Mouse (Mus musculus): ENCODE data around the gene Ccnd3. TPM values are rescaled to one million over a fixed set of nuclear protein-coding genes. Genes with fewer than 3 reads are reported as not detected.
A peak's percentile ranks its signal among the peaks of the same experiment; 100 is the strongest.

Gene Ccnd3
- total RNA-seq, 2 experiments from 2014 or later, result 155 to 315 TPM

DNA sequence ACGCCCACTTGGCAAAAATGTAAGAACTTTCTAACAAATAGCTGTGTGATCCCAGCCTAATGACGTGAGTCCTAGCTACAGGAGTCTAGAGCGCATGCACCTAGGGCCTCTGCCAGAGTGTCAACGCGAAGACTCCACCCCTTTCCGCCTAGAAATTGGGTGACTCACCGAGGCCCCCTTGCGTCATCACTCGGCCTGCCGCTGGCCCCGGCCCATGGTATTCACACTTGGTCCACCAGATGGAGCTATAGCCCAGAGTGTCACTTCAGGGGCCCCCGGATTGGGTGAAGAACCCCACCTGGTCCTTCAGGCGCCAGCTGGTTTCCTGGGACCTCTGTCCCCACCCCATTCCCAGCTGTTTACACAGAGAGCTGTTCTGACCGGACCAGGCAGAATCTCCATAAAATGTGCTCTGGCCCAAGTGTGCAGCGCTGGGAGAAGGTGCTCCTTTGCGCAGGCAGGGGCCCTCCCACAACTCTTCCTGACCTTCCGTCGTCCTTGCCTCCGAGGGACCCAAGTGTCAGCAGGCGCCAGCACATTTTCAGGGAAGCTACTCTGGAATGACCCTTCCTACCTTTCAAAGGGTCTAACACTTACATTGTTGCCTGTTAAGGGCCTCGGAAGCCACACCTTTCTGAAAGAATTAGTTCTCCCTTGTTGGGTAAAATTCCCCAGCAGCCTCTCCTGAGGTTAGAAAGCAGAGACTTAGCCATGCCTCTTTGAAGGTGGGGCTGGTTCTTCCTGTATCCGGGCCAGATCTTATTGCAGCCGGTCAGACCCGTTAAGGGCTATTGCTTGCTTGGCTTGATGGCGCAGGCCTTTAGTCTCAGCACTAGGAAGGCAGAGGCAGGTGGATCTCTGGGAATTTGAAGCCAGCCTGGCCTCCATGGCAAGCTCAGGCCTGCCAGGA lies 6.5 kb downstream of the Ccnd3 start:
- peak; percentile 87 for ATAC-seq (ENCODE audit: poor library complexity, severe bottlenecking)

DNA sequence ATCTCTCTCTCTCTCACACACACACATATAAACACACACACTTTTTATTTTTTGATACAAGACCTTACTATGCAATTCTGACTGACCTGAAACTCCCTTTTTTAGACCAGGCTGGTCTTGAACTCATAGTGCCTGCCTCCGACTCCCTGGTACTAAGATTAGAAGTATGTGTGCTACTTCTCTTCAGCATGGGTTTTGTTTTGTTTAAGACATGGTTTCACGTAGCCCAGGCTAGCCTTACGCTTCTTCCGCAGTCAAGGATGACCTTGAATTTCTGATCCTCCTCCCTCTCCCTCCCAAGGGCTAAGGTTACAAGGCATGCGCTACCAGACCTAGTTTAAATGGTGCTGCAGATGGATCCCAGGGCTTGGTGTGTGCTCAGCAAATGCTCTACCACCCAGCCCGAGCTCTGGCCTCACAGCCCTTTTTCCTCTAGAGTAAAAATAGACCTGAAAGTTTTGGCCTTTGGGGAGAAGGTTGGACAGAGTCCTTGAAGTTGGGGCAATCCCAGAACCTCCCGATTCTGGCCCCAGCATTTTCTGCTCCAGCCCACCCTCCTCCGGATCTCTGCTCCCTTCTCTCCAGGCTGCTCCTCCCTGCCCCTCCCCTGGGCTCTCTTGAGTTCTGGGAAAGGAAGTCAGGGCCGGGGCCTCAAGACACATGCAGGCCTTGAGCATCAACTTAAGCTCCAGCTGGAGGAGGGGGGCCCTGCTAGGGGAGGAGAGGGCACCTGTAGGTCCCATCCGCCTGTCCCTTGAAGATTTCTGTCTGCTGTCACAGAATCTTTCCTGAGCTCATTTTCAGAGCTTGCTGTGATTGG lies 8.3 kb downstream of the Ccnd3 start:
- no peak for ATAC-seq (ENCODE audit: poor library complexity, severe bottlenecking)

DNA sequence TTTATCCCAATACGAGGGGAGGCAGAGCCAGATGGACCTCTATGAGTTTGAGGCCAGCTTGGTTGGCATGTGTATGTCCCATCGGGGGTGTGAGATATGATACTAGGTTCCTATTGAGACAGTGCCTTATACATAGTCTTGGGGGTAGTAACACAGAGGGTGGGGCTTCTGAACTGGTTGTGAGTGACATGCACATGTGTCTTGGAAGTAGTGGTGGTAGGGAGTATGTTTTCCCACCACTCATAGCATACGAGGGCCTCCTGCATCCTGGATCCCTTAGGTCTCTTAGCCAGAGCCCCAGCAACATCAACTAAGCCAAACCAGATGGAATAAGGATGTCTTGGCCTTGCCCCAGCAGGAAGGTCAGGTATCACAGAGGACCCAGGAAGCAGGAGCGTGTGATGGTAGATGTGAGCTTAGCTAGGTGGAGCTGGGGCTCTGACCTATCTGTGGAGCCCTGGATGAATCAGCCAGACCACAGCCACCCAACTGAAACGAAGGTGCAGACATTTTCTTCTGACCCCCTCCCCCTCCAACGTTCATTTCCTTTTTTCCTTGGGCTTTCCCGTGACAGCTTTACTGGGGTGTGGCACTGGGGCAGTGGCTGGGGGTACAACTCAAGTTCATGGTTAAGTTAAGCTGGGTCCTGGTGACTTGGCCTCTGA lies 10.5 kb downstream of the Ccnd3 start:
- no peak for ATAC-seq (ENCODE audit: poor library complexity, severe bottlenecking)

DNA sequence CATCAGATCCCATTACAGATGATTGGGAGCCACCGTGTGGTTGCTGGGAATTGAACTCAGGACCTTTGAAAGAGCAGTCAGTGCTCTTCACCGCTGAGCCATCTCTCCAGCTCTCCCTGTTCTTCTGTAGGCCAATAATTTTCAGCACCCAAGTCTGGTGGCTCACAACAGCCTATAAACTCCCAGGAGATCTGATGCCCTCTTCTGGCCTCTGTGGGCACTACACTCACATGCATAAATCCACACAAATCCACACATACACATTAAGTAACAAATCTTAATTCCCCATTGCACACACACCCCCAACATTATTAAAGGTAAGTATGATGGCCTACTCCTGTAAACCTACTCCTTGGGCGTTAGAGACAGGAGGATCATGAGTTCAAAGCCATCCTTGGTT lies 11.4 kb downstream of the Ccnd3 start:
- ATAC-seq (ENCODE audit: poor library complexity, severe bottlenecking), result no peak

DNA sequence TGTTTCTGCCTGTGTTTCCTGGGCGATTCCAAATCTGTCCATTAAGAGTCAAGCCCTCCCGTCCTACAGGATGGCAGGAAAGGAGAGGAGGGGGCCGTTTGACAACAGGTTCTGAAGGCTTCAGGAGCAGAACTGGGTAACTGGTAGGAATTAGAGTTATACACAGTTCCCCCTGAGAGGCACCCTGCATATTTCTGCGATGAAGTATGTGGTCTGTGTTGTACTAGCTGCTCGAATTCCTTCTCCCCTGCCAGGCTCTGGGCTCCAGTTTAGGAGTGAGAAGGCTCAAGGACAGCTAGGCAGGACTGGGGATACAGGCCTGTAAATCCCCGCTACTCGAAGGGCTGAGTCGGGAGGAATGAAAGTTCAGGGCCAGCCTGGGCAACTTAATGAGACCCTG lies 13.4 kb downstream of the Ccnd3 start:
- no peak for ATAC-seq (ENCODE audit: poor library complexity, severe bottlenecking)

DNA sequence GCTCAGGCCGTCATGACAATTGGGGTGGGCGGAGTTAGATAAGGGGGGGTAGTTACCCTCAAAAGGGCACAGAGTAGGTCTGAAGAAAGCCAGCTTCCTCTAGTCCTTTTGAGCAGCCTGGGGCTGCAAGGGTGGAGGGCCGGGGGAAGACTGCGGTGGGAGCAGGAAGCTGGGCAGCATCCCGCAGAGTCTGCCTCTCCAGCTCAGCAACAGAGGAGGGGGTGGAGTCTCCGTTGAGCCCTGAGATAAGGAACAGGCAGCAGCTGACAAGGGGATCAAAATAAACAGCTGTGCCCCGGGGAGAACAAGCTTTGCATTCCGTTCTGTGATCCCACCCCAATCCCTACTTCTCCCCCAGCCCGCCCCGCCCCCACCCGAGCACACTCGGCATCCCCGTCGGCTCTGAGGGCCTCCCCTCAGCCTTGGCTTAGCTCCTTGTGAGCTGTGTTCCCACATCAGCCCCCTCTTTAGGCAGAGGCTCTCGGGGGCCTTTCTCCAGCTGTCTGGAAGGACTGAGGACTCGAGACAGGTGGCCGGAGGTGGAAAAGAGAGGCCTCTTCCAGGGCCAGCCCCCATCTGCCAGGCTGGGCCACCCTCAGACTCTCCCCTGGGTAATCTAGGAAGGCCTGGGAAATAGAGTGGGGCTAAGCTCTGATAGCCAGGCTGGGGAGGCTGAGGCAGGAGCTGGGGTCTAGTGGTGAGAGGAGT lies 16.9 kb downstream of the Ccnd3 start:
- peak; percentile 89 for ATAC-seq (ENCODE audit: poor library complexity, severe bottlenecking)

DNA sequence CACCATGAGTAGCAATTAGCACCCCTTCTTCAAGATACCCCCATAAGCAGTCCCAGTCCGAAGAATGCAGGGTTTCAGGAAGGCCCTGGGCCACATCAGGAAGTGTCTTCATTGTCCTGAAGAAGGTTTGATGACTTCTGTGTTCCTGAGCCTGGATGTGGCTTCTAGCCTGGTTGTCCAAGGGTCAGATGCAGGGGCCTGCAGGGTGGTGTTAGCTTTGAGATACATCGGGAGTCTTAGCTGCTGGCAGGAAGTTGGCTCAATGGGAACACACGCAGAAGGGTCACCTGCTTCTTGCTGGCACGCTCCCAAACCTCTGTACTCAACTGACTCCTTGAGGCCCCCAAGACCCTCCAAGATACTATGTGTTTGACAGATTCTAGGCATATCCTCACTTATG lies 17.7 kb downstream of the Ccnd3 start:
- no peak for ATAC-seq (ENCODE audit: poor library complexity, severe bottlenecking)

DNA sequence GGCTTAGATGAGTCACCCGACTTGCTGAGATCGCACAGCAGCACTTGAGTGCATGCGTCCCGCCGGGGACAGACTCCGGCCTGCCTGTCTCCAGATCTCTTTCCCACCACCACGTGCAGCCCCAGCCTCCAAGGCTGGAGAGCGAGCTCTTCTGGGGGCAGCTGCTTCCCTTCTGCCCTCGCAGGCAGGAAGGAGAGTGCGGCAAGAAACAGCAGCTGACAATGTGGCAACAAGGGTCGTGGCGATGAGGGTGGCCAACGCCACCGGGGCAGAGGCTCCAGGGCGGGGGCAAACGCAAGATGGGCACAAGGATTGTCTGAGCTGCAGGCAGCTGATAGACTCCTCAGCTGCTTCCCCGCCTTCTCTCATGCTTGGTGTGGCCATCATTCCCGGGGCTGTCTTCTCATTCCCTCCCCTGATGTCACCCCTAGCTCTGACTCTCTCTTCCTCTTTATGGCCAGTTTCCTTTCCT lies 18.4 kb downstream of the Ccnd3 start:
- ATAC-seq (ENCODE audit: poor library complexity, severe bottlenecking), result peak; percentile 63

DNA sequence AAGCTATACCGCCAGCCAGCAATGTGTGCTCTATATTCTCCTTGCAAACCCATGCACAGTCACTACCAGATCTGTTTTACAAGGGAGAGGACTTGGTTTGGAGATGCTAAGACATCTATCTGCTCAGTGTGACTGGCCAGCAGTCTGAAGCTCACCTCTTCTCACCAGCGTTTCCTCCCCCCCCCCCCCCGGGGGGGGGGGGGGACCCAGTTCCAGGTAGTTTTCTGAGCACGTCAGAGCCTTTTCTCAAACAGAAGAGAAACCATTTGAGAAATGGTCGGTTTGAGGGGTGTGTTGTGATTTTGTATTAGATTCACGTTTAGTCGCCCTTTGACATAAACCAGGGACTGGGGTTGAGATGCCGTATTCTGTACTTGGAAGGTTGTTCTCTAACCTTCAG lies 19.2 kb downstream of the Ccnd3 start:
- no peak for ATAC-seq (ENCODE audit: poor library complexity, severe bottlenecking)

DNA sequence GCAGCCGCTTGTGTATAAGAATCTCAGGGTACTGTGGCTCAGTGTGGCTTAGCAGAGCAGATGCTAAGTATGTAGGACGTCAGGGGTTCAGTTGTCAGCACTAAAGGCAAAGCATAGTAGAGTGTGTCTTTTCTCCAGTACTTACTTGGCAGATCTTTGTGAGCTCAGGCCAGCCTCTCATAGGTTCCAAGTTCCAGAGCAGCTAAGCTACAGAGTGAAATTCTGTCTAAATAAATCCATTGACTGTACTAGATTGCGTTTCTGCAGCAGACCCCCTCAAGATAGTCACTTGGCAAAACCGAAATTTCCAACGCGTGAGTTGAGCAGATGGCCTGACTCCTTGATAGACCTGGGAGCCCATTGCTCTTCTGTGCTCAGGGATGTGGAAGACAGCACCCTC lies 20.1 kb downstream of the Ccnd3 start:
- no peak for ATAC-seq (ENCODE audit: poor library complexity, severe bottlenecking)

DNA sequence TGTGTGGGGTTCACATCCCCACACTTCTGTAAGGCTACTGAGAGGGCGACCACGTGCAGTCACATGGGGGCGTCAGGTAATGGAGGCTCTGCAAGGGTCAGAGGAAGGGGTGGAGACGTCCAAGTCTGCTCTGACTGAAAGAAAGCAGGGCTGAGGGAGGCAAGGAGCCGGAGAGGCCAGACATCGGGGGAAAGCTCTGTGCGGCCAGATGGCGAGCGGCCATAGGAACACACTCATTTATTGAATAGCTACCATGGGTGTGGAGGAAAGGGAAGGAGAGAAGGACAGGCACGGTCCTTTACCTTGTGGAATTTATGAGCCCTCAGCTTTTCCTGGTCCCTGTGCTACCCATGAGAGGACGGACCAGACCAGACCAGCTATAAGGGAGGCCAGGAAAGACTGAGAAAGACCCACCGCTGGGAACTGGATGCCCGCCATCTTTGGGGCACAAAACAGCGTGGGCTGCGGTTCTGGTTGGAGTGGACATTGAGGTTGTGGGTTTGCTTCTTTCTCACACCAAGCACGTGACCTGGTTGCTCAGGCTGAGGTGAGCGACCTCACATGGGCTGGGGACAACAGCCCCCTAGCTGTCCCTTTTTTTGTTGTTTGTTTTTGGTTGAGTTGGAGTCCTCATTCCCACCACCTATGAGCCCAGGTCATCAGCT lies 22.1 kb downstream of the Ccnd3 start:
- ATAC-seq (ENCODE audit: poor library complexity, severe bottlenecking), result no peak

DNA sequence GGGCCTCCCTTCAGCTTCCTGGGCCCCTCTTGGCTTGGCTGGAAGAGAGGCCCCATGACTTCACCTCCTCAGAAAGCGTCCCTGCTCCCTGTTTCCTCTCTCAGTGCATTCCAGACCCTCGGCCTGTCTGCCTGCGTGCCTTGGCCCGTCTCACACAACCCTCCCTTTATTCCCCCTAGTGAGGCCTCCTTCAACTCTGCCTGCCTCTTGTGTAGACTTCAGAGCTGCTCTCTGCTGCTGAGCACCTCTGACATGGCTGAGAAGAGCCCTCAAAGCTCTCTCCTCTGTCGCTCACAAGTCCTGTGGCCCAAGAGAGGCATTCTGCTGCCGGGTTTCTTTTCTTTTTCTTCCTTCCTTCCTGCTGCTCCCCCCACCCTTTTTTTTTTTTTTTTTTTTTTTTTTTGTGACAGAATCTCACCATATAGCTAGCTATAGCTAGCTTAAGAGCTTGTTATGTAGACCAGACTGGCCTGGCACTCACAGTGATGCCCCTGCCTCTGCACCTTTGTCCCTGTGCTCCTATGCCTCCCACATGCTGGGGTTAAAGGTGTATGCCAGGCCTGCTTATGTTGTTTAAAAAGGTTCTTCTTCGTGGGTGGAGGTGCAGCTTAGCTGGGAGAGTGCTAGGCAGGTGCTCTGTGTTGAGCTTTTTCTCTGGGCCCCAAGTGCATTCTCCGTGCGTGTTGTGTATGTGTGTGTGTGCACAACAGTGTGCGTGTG lies 22.9 kb downstream of the Ccnd3 start:
- no peak for ATAC-seq (ENCODE audit: poor library complexity, severe bottlenecking)

DNA sequence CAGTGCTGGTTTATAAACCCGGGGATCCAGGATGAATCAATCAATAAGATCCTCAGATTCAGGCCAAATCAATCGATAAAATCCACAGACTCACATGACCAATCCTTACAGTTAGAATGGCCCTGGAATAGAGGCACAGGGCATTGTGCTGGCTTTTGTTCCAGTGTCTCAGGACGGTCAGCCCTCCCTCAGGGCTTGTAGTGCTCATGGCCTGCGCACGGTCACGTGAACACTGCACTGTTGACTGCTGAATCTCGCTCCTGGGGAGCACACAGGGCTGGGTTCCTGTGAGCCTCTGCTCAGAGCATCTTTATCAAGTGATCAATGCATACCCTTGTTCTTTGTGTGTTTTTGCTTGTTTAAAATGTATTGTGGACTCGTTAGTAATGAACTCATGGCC lies 24.1 kb downstream of the Ccnd3 start:
- ATAC-seq (ENCODE audit: poor library complexity, severe bottlenecking), result no peak

DNA sequence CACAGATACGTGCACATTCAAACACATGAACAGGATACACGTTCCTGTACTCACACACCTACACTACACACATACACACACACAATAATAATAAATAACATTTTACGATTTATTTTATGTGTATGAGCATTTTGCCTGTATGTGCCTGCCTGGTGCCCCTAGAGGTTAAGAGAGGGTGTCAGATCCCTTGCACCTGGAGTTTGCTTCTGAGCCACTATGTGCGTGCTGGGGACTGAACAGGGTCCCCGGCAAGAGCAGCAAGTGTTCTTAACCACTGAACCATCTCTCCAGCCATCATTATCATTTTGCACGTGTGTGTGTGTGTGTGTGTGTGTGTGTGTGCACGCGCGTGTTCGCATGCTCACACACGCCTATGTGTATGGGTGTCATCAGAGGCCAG lies 24.7 kb downstream of the Ccnd3 start:
- no peak for ATAC-seq (ENCODE audit: poor library complexity, severe bottlenecking)

DNA sequence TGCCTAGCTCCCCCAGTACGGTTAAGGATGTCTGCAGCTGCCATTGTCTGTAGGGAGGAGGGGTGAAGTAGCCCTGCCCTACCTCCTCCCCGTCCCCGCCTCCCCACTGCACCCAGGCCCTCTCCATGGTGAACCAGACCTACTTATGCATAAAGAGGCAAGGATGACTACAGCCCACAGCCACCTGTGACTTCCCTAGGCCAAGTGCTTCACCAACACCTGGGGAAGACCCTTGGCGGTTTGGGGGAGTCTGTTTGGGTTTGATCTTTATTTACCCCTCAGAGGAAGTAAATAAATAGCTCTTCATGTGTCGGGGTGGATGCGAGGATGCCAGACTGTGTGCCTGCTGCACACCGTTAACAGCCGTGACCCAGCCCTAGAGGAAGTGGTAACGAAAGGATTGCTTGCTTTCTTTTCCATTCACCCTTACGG lies 26.6 kb downstream of the Ccnd3 start:
- ATAC-seq (ENCODE audit: poor library complexity, severe bottlenecking), result peak; percentile 53

DNA sequence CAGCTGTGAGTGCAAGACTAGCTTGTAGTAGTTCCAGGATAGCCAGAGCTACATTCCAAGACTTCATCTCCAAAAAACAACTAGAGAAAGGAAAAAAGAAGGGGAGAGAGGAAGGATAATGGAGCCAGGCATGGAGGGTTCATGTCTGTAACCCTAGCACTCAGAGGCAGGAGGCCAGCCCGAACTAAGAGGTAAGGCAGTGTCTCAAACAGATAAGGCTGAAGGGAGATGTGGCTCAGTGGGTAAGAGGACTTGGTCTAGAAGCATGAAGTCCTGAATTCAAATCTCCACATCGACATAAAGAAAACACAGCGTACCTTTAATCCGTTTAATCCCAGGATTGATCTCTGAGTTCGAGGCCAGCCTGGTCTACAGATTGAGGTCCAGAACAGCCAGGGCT lies 27.5 kb downstream of the Ccnd3 start:
- no peak for ATAC-seq (ENCODE audit: poor library complexity, severe bottlenecking)

DNA sequence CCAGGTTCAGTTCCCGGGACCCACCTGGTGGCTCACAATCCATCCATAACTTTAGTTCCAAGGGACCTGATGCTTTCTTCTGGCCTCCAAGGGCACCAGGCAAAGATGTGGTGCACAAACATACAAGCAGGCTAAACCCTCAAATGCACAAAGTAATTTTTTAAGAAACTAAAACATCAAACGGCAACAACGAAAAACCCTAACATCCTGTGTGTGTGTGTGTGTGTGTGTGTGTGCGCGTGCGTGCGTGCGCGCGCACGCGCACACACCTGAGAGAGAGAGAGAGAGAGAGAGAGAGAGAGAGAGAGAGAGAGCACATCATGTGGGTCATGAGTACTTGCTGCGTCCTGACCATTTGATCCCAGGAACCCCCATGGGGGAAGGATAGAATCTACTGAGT lies 28.8 kb downstream of the Ccnd3 start:
- no peak for ATAC-seq (ENCODE audit: poor library complexity, severe bottlenecking)

DNA sequence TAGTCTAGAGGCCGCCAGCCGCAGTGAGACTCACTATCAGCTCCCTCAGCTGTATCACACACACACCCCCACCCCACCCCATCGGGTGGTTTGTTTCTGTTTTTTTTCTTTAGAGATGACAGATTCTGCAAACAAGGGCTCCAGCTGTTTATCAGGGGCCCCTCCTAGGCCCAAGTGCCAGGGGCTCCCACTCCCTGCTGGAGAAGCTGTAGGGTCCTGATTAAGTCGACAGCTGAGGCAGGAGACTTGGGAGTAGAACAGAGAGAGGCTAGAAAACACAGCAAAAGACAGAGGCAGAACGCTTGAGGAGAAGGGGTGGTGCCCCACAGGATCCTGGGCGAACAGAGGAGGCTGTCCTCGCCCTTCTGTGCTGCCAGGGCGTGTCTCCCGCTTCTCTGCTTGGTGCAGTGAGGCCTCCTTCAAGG lies 31.0 kb downstream of the Ccnd3 start:
- ATAC-seq (ENCODE audit: poor library complexity, severe bottlenecking), result peak; percentile 51

DNA sequence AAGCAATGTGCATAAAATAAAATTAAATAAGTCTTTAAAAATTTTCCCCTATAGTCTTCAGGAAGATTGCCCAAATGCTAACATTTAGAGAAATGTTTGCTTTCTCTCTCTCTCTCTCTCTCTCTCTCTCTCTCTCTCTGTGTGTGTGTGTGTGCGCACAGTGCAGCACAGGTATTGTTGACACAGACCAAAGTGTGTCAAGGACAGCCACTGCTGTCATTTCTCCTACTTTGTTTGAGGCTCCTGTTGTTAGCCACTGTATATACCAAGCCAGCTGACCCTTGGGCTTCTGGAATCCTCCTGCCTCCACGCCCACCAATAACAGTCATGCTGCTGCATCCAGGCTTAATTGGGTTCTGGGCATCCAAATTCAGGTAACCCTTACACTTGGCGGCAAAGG lies 33.2 kb downstream of the Ccnd3 start:
- no peak for ATAC-seq (ENCODE audit: poor library complexity, severe bottlenecking)

All from megakaryocyte, adult 5-6 weeks (primary cell).